Mouse (Mus musculus) heart, postnatal 0 days (tissue): ENCODE data around the gene Tnrc18.

Experiments
- CTCF ChIP-seq: IDR thresholded peaks from 2 replicates; pipeline ENCODE4 v1.5.1; 2016; ENCODE audit warnings: antibody characterized with exemption, control low read depth, low read depth
- EP300 ChIP-seq: IDR thresholded peaks from 2 replicates; pipeline ENCODE4 v1.6.1; 2016; ENCODE audit warnings: antibody characterized with exemption, low read depth

DNA sequence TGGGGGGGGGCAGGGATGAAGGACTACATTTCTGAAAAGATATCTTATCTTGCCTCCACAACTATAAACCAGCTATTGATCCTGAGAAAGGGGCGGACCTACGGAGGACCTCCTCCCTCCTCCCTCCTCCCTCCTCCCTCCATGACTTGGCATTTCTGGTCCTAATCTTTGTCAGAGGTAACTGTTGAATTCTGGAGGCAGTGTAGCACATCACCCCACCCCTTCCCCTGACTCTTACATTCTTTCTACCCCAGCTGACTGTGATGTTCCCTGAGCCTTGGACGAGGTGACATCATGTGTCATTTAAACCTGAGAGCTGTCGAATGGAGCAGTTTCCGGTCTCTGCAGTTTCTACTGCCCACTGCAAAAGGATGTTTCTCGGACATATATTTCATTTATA, 36.1 kb upstream of the Tnrc18 start:
- no peak for TF ChIP-seq CTCF
- no peak for TF ChIP-seq EP300
